Mouse (Mus musculus) embryonic fibroblast, embryonic 13.5 days (primary cell): ENCODE measurements around the gene Fcgrt.

Source experiments
- CTCF ChIP-seq: IDR thresholded peaks from 2 replicates; pipeline ENCODE4 v1.5.1; 2011; ENCODE audit warnings: mild to moderate bottlenecking, control low read depth, low read length, moderate library complexity, borderline replicate concordance; ENCODE audit not compliant: insufficient read depth
- POLR2A ChIP-seq: IDR thresholded peaks from 2 replicates; pipeline ENCODE4 v1.6.1; 2011; ENCODE audit warnings: low read depth, mild to moderate bottlenecking, control low read depth, low read length, moderate library complexity

GRCm38 (mm10) chr7:45079856-45080255 lies 23.8 kb downstream of the Fcgrt start:
- TF ChIP-seq CTCF: peak; percentile 83
- no peak for TF ChIP-seq POLR2A
